Mouse (Mus musculus): ENCODE data around the gene BC016579.

GRCm38 (mm10) chr16:45684815-45685214 is 30.9 kb upstream of the BC016579 start:
- TF ChIP-seq POLR2A (IDR thresholded peaks at IDR 0.05; ENCODE audit: borderline replicate concordance, extremely low read depth, low read depth, low read length) (no peak), CTCF (IDR thresholded peaks at IDR 0.05; ENCODE audit: insufficient read depth, low read length) (peak; percentile 87)
